Mouse (Mus musculus) intestine, embryonic 16.5 days (tissue): ENCODE data around the gene Akr1d1. TPM values are rescaled to one million over a fixed set of nuclear protein-coding genes. Genes with fewer than 3 reads are reported as not detected.

ENCODE experiments used
- polyA plus RNA-seq: library from polyadenylated mRNA; unstranded; fragments of >200 nt; fragmentation: Nextera tagmentation; extraction: Ambion mirVana; gene quantifications from 2 replicates; pipeline ENCODE4 v1.2.1, GENCODE M21; 2015

Gene Akr1d1
- polyA plus RNA-seq, 1 experiment from 2014 or later, result 0.45 TPM

Other genes starting within 250 kb of the Akr1d1 start
- 0.37 and 0.38 TPM in 2 replicates for gene Dgki, start 230.0 kb upstream of the Akr1d1 start, polyA plus RNA-seq
- gene Creb3l2, start 88.0 kb upstream of the Akr1d1 start, polyA plus RNA-seq, result 13.4 and 13.9 TPM in 2 replicates